Mouse (Mus musculus) kidney, postnatal 25 days (tissue): ENCODE measurements around the gene Dpp4.

Experiments used
- DNase-seq, 2 experiments: peaks; one replicate each; pipeline ENCODE4 v3.0.0; 2021; ENCODE audit warnings: mixed read lengths in 2 of 2

The Dpp4 gene

GRCm38 (mm10) chr2:62412081-62412821, at the start of gene Dpp4:
Gene Dpp4 (minus strand): TSS chr2:62412231.
- no peak for DNase-seq

- DNase-seq = no peak
Measured at GRCm38 (mm10) chr2:62460815-62461450, 48.9 kb upstream of the Dpp4 start.

GRCm38 (mm10) chr2:62460231-62460710, 48.2 kb upstream of the Dpp4 start:
- DNase-seq = no peak

GRCm38 (mm10) chr2:62459241-62460174, 47.5 kb upstream of the Dpp4 start:
- DNase-seq = no peak

- no peak for DNase-seq
Measured at GRCm38 (mm10) chr2:62458070-62458469, 46.0 kb upstream of the Dpp4 start.

GRCm38 (mm10) chr2:62454991-62455390, 43.0 kb upstream of the Dpp4 start:
- no peak for DNase-seq

GRCm38 (mm10) chr2:62454033-62454432, 42.0 kb upstream of the Dpp4 start:
- no peak for DNase-seq

GRCm38 (mm10) chr2:62450364-62450763, 38.3 kb upstream of the Dpp4 start:
- no peak for DNase-seq

GRCm38 (mm10) chr2:62449692-62450346, 37.8 kb upstream of the Dpp4 start:
- no peak for DNase-seq

- DNase-seq = peak in 1 of 2 experiments; percentile 58
Measured at GRCm38 (mm10) chr2:62440802-62441544, 28.9 kb upstream of the Dpp4 start.

- no peak for DNase-seq
Measured at GRCm38 (mm10) chr2:62440083-62440482, 28.1 kb upstream of the Dpp4 start.

GRCm38 (mm10) chr2:62431245-62431795, 19.3 kb upstream of the Dpp4 start:
- DNase-seq = no peak

- DNase-seq = no peak
Measured at GRCm38 (mm10) chr2:62425941-62426340, 13.9 kb upstream of the Dpp4 start.

- DNase-seq = no peak
Measured at GRCm38 (mm10) chr2:62423343-62423776, 11.3 kb upstream of the Dpp4 start.

GRCm38 (mm10) chr2:62422515-62423342, 10.7 kb upstream of the Dpp4 start:
- DNase-seq = no peak

GRCm38 (mm10) chr2:62421229-62421628, 9.2 kb upstream of the Dpp4 start:
- no peak for DNase-seq

GRCm38 (mm10) chr2:62420045-62420444, 8.0 kb upstream of the Dpp4 start:
- no peak for DNase-seq

GRCm38 (mm10) chr2:62417233-62417632, 5.2 kb upstream of the Dpp4 start:
- peak in 1 of 2 experiments; percentile 23 for DNase-seq

GRCm38 (mm10) chr2:62411211-62412080, 585 bp downstream of the Dpp4 start:
- DNase-seq = peak; percentile 81 to 89
